Mouse (Mus musculus) midbrain, postnatal 0 days (tissue): ENCODE results near the gene Klhl32. TPM values are rescaled to one million over a fixed set of nuclear protein-coding genes. Genes with fewer than 3 reads are reported as not detected.

ENCODE experiments used
- ATAC-seq: fragments of 200-750 bp; cut with Nextera tagmentation; 2 replicates; pipeline ENCODE4 v1.8.0; 2017; ENCODE audit warnings: moderate number of reproducible peaks, mild to moderate bottlenecking, moderate TSS enrichment, moderate library complexity; ENCODE audit not compliant: low FRiP score
- DNase-seq: peaks from one replicate; pipeline ENCODE4 v3.0.0-alpha.2; 2015; ENCODE audit warnings: low spot score
- H3K27ac ChIP-seq: fragments of 300-500 bp; sonication (generic); 2 replicates; pipeline ENCODE4 v1.5.1; 2014; ENCODE audit warnings: low read depth, mild to moderate bottlenecking, low read length, mixed read lengths
- H3K27me3 ChIP-seq: fragments of 300-500 bp; sonication (generic); 2 replicates; pipeline ENCODE4 v1.6.1; 2014; ENCODE audit warnings: low read length, control low read depth, mixed read lengths; ENCODE audit not compliant: insufficient read depth
- H3K36me3 ChIP-seq: fragments of 300-500 bp; sonication (generic); 2 replicates; pipeline ENCODE4 v1.6.1; 2014; ENCODE audit warnings: low read length, control low read depth, mixed read lengths; ENCODE audit not compliant: insufficient read depth
- H3K4me1 ChIP-seq: fragments of 300-500 bp; sonication (generic); 2 replicates; pipeline ENCODE4 v1.6.1; 2014; ENCODE audit warnings: mild to moderate bottlenecking, control low read depth, antibody characterized with exemption, low read length, mixed read lengths; ENCODE audit not compliant: insufficient read depth
- H3K4me2 ChIP-seq: fragments of 300-500 bp; sonication (generic); 2 replicates; pipeline ENCODE4 v1.6.1; 2014; ENCODE audit warnings: low read depth, mild to moderate bottlenecking, low read length, mixed read lengths; ENCODE audit not compliant: poor library complexity, severe bottlenecking
- H3K4me3 ChIP-seq: fragments of 300-500 bp; sonication (generic); 2 replicates; pipeline ENCODE4 v1.5.1; 2014; ENCODE audit warnings: low read depth, mild to moderate bottlenecking, low read length, moderate library complexity
- H3K9ac ChIP-seq: fragments of 300-500 bp; sonication (generic); replicated peaks from 2 replicates; pipeline ENCODE4 v1.6.1; 2014; ENCODE audit warnings: mild to moderate bottlenecking, low read length, moderate library complexity, mixed read lengths; ENCODE audit not compliant: poor library complexity, severe bottlenecking
- H3K9me3 ChIP-seq: fragments of 300-500 bp; sonication (generic); 2 replicates; pipeline ENCODE4 v1.6.1; 2016; ENCODE audit warnings: low read length, control low read depth
- CTCF ChIP-seq: IDR thresholded peaks from 2 replicates; pipeline ENCODE4 v1.5.1; 2016; ENCODE audit warnings: antibody characterized with exemption, mild to moderate bottlenecking
- WGBS: fragments of 180-500 bp; shearing (Covaris S2); extraction: QIAGEN DNeasy Blood & Tissue Kit; methylation state at CpG from one replicate; pipeline ENCODE4 v1.1.7; 2014; 5-methylcytosine and 5-hydroxymethylcytosine counted together
- polyA plus RNA-seq: library from polyadenylated mRNA; unstranded; fragments of >200 nt; fragmentation: Nextera tagmentation; extraction: Ambion mirVana; gene quantifications from 2 replicates; pipeline ENCODE4 v1.2.1, GENCODE M21; 2015
- total RNA-seq: library from RNA; depleted of rRNA; stranded (reverse); fragments of >200 nt; gene quantifications from 2 replicates; pipeline ENCODE4 v1.2.3, GENCODE M21; 2014

Gene Klhl32
- total and polyA plus RNA-seq, 2 experiments from 2014 or later: 34.0 to 36.5 TPM

DNA sequence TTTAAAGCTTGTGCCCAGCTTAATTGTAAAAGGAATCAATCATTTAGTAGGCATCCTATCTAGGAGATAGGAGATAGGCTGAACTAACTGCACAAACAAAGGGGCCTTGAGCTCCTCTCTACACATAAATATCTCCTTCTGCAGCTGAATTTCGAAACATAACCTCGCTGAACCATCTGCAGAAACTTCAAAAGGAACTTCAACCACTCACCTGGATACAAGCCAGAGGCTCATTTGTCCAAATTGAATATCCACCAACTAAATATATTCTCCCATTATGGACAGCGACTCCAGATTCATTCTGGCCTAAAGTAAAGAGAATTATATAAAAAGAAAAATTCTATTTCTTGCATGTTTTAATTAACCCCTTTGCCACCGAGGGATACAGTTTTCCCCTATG is 224.2 kb downstream of the Klhl32 start:
- WGBS: 57% methylated on average over 4 of the region's 4 CpGs
- no peak overlapping the region for H3K9ac ChIP-seq
- ATAC-seq: no peak
- H3K27ac ChIP-seq: no peak overlapping the region
- H3K36me3 ChIP-seq: no peaks in the 10 kb centered on the region
- TF ChIP-seq CTCF: no peak
- DNase-seq: no peak
- H3K4me3 ChIP-seq: no peak overlapping the region
- H3K4me2 ChIP-seq: no peak overlapping the region
- 0 out of 2 replicates have a peak, but pooled peaks cover 3% of the 10 kb centered on the region for H3K4me1 ChIP-seq
- H3K27me3 ChIP-seq: no peaks in the 10 kb centered on the region
- H3K9me3 ChIP-seq: no peaks in the 10 kb centered on the region

DNA sequence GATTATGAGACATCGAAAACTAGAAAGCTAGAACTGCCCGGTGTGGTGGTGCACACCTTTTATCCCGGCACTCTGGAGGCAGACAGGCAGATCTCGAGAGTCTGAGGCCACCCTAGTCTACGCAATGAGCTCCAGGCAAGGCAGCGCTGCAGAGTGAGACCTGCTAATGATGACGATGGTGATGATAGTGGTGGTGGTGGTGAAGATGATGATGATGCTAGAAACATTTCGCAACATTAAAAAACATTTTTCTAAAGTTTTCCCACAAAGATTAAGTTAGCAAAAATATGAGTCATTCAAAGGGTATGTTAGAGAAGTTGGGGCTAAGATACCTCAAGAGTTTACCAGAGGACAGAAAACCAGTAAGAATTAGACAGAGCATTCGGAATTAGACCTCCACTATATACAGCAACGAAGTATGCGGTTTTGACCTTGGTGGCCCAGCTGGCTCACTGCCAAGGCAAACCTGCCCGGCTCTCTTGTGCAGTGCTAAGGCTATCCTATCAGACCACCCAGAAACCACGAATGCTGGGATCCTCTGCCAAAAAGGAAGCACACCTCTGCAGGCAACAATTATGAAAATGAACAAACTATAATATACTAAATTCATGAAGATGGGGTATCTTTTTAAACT is 224.9 kb downstream of the Klhl32 start:
- no peak for DNase-seq
- no peaks in the 10 kb centered on the region for H3K4me1 ChIP-seq
- no peaks in the 10 kb centered on the region for H3K27me3 ChIP-seq
- no peak overlapping the region for H3K27ac ChIP-seq
- H3K9ac ChIP-seq: no peak overlapping the region
- no peaks in the 10 kb centered on the region for H3K9me3 ChIP-seq
- no peak overlapping the region for H3K4me3 ChIP-seq
- 83% methylated on average over 13 of the region's 13 CpGs for WGBS
- H3K4me2 ChIP-seq: no peak overlapping the region
- TF ChIP-seq CTCF: no peak
- H3K36me3 ChIP-seq: no peaks in the 10 kb centered on the region
- no peak for ATAC-seq

DNA sequence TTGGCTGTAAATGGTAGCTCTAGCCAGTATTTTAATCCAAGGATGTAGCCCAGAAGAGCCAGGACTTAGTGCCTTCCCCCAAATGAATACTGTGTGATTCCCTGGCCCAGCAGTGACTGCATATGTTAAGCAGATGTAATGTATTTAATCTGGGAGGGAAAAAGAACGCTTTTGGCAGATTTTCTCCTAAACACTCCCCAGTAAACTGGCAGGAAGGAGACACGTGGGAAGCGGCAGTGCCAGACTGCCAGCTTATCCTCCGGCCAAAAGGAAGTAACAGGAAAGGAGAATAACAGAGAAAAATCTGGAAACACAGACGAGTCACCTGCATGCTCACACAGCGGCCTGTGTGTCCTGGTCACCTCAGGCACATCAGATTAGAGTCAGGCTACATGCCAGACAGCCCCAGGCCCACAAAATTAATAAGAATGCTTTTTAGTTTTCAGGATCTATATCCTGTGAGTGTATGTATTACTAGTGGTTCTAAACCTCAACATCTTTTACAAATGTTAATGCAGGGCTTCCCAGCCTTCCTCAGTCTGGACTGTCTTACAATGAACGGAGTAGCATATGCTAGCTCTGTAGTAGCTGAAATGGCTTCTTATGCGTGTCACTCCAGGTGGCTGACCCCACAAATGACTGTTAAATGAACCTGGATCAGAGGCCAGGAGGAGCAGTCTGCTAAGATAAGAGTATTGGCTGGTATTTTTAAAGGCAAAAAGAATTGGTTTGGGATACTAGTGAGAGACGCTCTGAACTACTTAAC is 229.3 kb downstream of the Klhl32 start:
- no peaks in the 10 kb centered on the region for H3K4me1 ChIP-seq
- no peak for TF ChIP-seq CTCF
- no peaks in the 10 kb centered on the region for H3K36me3 ChIP-seq
- H3K4me2 ChIP-seq: no peak overlapping the region
- no peak overlapping the region for H3K9ac ChIP-seq
- H3K4me3 ChIP-seq: no peak overlapping the region
- 58% methylated on average over 9 of the region's 9 CpGs for WGBS
- DNase-seq (peak; percentile 48), ATAC-seq (0 out of 2 replicates have a peak, but pooled peaks have one; percentile 36)
- no peaks in the 10 kb centered on the region for H3K27me3 ChIP-seq
- no peaks in the 10 kb centered on the region for H3K9me3 ChIP-seq
- no peak overlapping the region for H3K27ac ChIP-seq

DNA sequence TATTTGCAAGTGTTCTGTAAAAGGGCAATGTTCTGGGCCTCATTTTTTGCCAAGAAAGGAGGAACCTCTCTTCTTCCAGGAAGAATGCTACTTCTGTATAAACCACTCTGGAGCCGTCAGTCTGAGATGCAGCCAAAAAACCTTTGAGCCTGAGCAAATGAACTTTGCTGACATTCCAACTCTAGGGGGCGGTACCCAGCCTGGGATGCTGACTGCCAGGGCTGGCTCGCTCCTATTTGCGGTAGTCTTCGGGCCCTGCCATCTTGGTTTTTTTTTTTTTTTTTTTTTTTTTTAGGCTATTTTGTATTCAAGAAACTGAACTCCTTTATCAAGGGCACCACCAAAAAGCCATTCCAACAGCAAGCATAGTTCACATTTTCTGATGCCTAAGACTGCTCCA is 230.5 kb downstream of the Klhl32 start:
- H3K4me2 ChIP-seq: no peak overlapping the region
- no peaks in the 10 kb centered on the region for H3K4me1 ChIP-seq
- no peaks in the 10 kb centered on the region for H3K9me3 ChIP-seq
- no peaks in the 10 kb centered on the region for H3K27me3 ChIP-seq
- no peak for ATAC-seq
- H3K27ac ChIP-seq: no peak overlapping the region
- no peak overlapping the region for H3K9ac ChIP-seq
- no peaks in the 10 kb centered on the region; the same call in 1 of the 2 replicates for H3K36me3 ChIP-seq
- WGBS: 83% methylated on average over 5 of the region's 5 CpGs
- peak; percentile 65 for DNase-seq
- peak; percentile 12; the same call in 1 of the 2 replicates for TF ChIP-seq CTCF
- H3K4me3 ChIP-seq: no peak overlapping the region

DNA sequence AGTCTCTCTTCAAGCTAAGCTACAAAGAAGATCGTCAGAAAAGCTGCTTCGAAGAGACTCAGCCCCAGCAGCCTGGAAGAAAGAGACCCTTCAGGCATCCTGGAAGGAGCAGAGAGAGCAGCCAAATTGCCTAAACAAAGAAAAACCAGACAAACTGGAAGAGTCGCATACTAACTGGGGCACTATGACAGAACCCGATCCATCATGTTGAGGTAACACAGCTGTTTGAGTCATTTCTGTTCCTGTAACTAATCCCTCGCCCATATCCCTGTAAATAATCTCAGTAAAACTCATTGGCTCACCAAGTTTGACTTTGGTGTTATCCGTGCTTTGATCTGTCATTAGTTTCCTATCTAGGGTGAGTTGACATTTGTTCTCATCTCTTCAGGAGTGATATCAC is 230.9 kb downstream of the Klhl32 start:
- ATAC-seq (no peak), DNase-seq (peak; percentile 21)
- no peak overlapping the region for H3K9ac ChIP-seq
- no peaks in the 10 kb centered on the region for H3K27me3 ChIP-seq
- no peaks in the 10 kb centered on the region for H3K4me1 ChIP-seq
- no peak for TF ChIP-seq CTCF
- no peaks in the 10 kb centered on the region for H3K9me3 ChIP-seq
- no peak overlapping the region for H3K27ac ChIP-seq
- no peaks in the 10 kb centered on the region; the same call in 1 of the 2 replicates for H3K36me3 ChIP-seq
- 82% methylated on average over 6 of the region's 6 CpGs for WGBS
- H3K4me3 ChIP-seq: no peak overlapping the region
- no peak overlapping the region for H3K4me2 ChIP-seq

DNA sequence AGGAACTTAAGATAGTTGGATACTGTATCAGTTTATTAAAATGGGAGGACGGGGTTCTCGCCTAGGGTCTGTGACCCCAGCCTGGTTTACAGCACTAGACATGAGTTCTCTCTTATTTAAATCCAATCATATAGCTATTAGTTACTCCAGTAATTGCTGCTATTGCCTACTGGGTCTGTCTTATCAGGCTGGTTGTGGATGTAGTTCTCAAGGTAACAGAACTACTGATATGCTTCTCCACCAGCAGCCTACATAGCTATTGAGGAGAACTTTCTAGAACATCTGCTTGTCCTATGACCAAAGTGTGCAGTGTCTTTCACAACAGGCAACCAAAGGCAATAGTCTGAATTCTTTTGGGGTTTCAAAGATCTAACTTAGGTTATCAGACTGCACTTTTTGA is 241.4 kb downstream of the Klhl32 start:
- WGBS: 95% methylated on average over 2 of the region's 2 CpGs
- DNase-seq: no peak
- Histone ChIP-seq H3K27ac (no peak overlapping the region), H3K4me3 (no peak overlapping the region), H3K4me2 (no peak overlapping the region), H3K9ac (no peak overlapping the region), H3K27me3 (no peaks in the 10 kb centered on the region), H3K4me1 (no peaks in the 10 kb centered on the region), H3K9me3 (no peaks in the 10 kb centered on the region), H3K36me3 (no peaks in the 10 kb centered on the region)
- TF ChIP-seq CTCF: no peak
- no peak for ATAC-seq
